Mouse (Mus musculus) natural killer cell, adult 2 months (primary cell): ENCODE data around the gene Mdm2.
"Not testable (repeated sequence)": the region's sequence is repeated elsewhere in the genome, so short reads cannot be mapped to it uniquely, and the experiment has no call there.

Source experiments
- DNase-seq, 2 experiments: peaks; one replicate each; pipeline ENCODE4 v3.0.0; 2022; ENCODE audit warnings: low spot score in 2 of 2

Gene Mdm2

DNA sequence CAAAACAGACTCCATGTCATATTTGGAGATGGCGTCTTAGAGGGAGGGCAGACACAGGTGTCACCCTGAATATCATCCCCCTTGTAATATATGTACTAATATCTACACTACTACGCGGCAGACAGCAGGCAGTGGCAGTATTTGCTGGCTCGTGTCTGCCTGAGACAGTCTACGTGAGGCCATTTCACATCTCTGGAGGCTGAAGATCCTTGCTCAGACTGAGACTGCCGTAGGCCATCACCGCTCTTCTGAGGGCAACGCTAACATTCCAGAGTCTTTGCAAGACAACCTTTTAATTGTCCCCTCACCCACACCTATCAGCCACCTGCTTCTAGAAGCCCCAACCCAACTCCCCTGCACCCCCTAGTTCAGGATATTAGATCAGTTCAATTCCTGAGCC is 2.9 kb upstream of the Mdm2 start:
- no peak for DNase-seq

GRCm38 (mm10) chr10:117712871-117713270 is 2.3 kb upstream of the Mdm2 start:
- peak in 1 of 2 experiments; percentile 57 for DNase-seq

- DNase-seq: no peak
These were observed 1.7 kb upstream of the Mdm2 start for GRCm38 (mm10) chr10:117712191-117712754.

GRCm38 (mm10) chr10:117711408-117711807 is 850 bp upstream of the Mdm2 start:
- DNase-seq: no peak

- DNase-seq: peak; percentile 66 to 78
These were observed 491 bp downstream of the Mdm2 start for GRCm38 (mm10) chr10:117709930-117710603.

DNA sequence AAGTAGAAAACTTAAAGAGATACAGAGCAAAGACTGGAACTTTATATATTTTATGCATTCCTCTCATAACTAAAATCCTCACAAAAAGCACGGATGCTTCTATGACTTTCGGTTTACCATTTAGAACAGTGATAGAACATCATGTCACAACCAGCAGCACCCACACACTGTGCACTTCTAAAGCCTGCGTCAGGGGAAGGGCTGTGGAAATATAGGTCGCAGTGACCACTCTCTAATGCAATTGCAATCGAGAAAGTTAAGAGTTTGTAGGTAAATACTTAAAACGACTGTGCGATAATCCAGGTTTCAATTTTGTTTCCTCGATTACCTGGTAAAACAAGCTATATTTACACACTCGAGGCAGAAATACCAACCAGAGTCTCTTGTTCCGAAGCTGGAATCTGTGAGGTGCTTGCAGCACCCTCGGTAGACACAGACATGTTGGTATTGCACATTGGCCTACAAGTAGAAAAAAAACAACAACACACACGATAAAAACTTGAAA is 1.2 kb downstream of the Mdm2 start:
- no peak for DNase-seq

DNA sequence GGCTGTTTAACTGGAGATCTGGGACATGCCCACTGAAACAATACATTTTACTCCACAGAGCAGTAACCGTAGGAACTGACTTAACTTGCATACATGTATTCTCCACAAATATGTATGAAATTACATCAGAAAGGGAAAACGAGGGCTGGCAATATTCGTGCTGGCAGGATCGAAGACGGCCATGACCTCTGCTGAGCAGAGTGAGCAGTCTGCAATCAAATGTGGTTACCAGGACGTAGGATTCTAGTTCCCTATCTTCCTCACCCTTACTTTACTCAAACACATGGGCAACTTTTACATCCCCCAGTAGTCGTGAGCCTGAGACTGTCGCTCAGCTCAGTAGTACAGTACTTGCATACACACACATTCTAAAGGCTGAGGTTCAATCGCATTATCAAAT is 1.7 kb downstream of the Mdm2 start:
- DNase-seq: no peak

DNA sequence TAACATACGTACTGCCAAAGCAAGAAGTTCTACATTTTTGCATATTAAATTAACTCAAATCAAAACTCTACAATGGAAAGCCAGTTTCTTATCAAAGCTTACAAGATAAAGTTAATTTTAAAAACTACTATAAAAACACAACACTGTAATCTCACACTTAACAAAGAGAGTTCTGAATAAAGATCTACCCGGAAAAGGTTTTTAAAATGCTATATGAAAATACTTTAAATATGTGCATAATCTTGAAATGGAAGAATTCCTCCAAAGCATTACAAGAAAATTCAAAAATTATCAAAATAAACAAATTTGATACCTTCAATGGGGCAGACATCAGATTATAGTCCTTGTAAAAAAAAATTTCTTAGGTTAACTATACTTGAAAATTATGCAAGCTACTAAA is 2.2 kb downstream of the Mdm2 start:
- DNase-seq: no peak

DNA sequence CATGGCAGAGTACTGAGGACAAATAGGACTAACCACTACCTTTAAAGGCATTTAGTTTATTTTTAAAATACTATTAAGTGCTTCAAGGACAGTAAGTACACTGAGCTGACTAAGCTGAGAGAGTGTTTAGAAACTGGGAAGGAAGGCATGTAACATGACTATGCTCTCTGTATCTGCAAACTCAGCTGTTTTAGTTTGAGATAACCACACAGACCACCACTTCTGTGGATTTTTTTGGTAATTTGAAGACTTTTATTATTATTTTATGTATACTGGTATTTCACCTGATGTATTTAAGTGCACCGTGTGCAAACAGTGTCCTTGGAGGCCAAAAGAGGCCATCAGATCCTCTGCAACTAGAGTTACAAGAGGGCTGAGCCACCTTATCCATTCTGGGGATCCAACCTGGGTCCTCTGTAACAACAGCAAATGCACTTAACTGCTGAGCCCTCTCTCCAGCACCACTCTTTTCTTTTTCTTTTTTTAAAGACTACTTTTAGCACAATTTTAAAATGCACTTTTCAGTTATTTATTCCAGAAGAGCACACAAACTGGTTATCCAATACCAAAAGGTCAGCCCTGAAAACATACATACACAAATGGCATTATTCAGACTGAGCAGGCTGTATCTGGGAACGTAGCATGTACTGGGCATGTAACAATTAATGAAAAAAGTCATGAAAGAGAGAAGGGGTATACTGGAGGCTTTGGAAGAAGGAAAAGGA is 3.3 kb downstream of the Mdm2 start:
- no peak for DNase-seq

GRCm38 (mm10) chr10:117706440-117706839 is 4.1 kb downstream of the Mdm2 start:
- DNase-seq: no peak

DNA sequence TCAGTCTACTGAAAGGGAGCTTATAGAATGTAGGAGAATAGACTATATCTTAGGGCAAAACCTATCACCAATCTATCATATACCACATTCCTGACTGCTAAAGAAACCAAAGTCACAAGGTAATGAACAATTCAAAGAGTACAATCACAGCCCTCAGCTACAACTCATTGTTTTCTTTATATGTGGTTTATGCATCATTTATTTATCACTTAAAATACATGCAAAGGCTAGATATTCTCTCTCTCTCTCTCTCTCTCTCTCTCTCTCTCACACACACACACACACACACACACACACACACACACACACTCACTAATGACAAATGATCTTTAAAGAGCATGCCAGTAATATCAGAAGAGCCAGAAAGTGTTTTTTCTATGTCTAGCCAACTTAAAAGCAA is 4.8 kb downstream of the Mdm2 start:
- no peak for DNase-seq

- no peak for DNase-seq
These were observed 5.6 kb downstream of the Mdm2 start for GRCm38 (mm10) chr10:117704964-117705335.

GRCm38 (mm10) chr10:117704314-117704963 is 6.1 kb downstream of the Mdm2 start:
- not testable (repeated sequence) for DNase-seq

DNA sequence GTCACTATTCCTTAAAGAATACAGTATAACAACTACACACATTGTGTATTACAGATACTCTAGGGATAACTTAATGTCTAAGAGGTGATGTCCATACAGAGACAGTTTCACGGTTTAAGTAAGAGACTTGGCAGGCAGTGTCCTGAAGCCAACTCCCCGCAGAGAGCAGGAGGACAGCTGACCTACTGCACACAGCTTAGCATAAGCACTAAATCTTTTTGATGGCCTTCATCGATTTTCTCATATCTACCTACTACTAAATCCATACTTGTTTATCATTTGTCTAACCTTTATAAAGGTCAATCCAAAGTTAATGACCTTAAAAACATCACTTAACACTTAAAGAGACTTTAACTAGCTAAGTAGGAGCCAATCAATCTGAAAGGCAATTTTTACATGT is 7.1 kb downstream of the Mdm2 start:
- no peak for DNase-seq

DNA sequence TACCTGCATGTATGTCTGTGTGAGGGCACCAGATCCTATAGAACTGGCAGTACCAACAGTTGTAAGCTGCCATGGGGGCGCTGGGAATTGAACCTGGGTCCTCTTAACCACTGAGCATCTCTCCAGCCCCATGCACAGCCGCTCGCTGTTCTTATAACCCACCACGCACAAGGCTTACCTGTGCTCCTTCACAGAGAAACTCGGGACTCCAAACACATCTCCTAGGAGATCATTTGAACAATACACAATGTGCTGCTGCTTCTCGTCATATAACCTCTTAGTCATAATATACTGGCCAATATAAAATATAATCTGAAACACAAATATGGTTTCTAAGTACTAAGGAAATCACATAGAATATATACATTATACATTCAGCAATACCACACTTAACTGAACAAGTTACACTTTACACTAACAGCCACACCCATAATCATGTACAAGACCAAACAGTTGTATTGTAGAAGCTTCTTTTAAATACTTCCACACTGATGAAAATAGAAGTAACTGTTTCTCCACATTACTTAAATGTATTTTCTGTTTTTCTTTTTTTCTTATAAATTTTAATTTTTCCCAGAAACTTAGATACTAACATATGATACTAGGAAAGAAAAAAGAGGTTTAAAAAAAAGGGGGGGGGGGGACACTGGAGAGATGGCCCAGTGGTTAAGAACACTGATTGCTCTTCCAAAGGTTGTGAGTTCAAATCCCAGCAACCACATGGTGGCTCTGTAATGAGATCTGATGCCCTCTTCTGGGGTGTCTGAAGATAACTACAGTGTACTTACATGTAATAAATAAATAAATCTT is 8.3 kb downstream of the Mdm2 start:
- DNase-seq: no peak

GRCm38 (mm10) chr10:117701034-117701829 is 9.3 kb downstream of the Mdm2 start:
- no peak for DNase-seq

DNA sequence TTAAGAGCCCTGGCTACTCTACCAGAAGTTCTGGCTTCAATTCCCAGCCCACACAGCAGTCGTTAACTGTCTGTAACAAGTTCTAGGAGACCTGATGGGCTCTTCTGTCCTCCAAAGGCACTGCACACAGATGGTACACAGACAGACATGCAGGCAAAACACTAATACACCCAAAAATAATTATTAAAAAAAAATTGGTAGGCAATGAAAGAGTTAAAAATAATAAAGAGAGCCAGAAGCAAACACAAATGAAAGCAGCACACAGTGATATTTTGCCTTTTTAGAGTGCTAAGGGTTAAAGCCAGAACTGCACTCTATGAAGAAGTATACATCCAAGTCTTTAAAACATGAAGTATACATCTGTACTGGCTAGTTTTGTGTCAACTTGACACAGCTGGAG is 10.1 kb downstream of the Mdm2 start:
- DNase-seq: no peak

DNA sequence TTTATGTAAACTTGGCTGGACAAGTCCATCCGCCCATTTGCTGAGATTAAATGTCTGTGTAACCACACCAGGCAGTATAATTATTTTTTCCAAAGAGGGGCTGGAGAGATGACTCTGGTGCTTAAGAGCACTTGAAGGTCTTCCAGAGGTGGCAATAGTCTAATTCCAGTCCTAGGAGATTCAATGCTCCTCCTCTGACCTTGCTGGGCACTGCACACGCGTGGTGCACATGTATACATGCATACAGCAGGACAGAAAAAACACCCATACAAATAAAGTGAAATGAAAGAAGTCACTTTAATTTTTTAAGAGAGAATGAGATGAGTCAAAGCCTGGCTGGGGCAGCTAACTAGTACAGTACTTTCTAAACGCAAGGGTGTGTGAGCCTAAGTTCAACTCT is 10.6 kb downstream of the Mdm2 start:
- no peak for DNase-seq

DNA sequence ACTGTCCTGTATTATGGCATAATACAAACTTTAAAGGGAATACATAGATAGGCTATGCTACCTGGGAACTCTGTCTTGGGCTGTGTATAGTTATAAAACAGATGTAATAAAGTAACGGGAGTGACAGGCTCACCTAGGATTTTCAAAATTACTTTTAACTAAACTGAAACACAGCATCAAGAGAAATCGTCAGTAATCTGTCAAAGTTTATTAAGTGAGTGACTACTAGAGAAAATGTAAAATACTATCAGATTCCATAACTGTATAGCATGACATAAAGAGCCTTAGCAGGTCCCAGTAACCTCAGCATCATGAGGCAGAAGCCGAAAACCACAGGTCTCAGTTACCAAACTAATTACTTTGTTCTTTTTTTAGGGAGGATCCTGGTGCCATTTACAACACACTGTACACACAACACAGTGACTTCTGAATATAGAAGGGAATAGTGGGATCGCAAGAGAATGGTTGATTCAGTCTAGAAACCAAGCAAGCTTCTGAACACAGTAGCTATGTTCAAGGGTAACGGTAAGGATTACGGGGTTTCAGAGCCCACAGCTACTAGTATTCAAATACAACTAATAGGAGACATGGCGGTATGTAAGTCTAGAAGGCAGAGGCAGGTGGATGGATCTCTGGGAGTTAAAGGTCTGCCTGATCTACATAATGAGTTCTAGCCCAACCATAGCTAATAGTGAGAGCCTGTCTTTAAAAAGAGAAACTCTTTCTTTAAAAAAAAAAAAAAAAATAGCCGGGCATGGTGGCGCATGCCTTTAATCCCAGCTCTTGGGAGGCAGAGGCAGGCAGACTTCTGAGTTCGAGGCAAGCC is 12.0 kb downstream of the Mdm2 start:
- DNase-seq: no peak

DNA sequence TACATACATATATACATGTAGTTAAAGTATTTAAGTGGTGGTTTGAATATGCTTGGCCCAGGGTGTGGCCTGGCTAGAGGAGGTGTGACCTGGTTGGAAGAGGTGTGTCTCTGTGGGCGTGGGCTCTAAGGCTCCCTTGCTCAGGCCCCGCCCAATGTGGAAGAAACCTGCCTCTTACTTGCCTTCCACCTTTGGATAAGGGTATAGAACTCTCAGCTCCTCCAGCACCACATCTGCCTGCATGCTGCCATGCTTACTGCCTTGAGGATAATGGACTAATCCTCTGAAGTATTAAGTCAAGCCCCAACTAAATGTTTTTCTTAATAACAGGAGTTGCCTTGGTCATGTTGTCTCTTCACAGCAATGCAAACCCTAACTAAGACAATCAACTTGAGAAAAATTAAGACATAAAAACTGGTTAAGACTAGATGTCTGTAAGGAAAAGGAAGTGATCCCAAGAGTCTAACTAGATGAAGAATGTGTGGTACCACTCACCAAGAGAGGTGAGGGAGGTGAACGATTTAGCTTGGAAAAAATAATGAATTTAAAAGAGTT is 12.9 kb downstream of the Mdm2 start:
- DNase-seq: no peak
